Mouse (Mus musculus): ENCODE results near the gene Rad1.
"Not testable (repeated sequence)": the region's sequence is repeated elsewhere in the genome, so short reads cannot be mapped to it uniquely, and the experiment has no call there.

The Rad1 gene
- long read RNA-seq, experiment 1, transcript Rad1-201 (6 exons, 1,514 nt), result major isoform, 5 of 7 reads
- long read RNA-seq, experiment 1, partial matches to known transcripts, result 2 of 7 reads
- long read RNA-seq, experiment 1, other reads (novel, unspliced or antisense), result 0 of 7 reads
- long read RNA-seq, experiment 2, transcript Rad1-201 (6 exons, 1,514 nt), result major isoform, 7 of 9 reads
- long read RNA-seq, experiment 2, partial matches to known transcripts, result 1 of 9 reads
- long read RNA-seq, experiment 2, other reads (novel, unspliced or antisense), result 1 of 9 reads

GRCm38 (mm10) chr15:10485484-10486364 lies at the start of gene Rad1, which contains the start of gene Brix1:
Gene Rad1 (plus strand): TSS chr15:10486018.
Gene Brix1 (minus strand): TSS chr15:10485947.
- intact Hi-C loops (cut with DNase I), result no loop called here

GRCm38 (mm10) chr15:10436893-10437292 lies 48.9 kb upstream of the Rad1 start:
- intact Hi-C loops (cut with DNase I), result no loop called here

- intact Hi-C loops (cut with DNase I), result loop anchor here (10.0 kb wide), 1 partner anchor 105 kb away; no protein-coding TSS in a partner anchor
Measured at GRCm38 (mm10) chr15:10439963-10440362, 45.9 kb upstream of the Rad1 start.

- intact Hi-C loops (cut with DNase I), result loop anchor here (10.0 kb wide), 1 partner anchor 107 kb away; no protein-coding TSS in a partner anchor
Measured at GRCm38 (mm10) chr15:10441493-10441892, 44.3 kb upstream of the Rad1 start.

- intact Hi-C loops (cut with DNase I), result loop anchor here (10.0 kb wide), 1 partner anchor 107 kb away; no protein-coding TSS in a partner anchor
Measured at GRCm38 (mm10) chr15:10442275-10442674, 43.5 kb upstream of the Rad1 start.

GRCm38 (mm10) chr15:10447102-10447501 lies 38.7 kb upstream of the Rad1 start:
- intact Hi-C loops (cut with DNase I), result loop anchor here (10.0 kb wide), 1 partner anchor 112 kb away; no protein-coding TSS in a partner anchor

GRCm38 (mm10) chr15:10460986-10461385 lies 24.8 kb upstream of the Rad1 start:
- intact Hi-C loops (cut with DNase I), result no loop called here

- intact Hi-C loops (cut with DNase I), result no loop called here
Measured at GRCm38 (mm10) chr15:10463555-10463954, 22.3 kb upstream of the Rad1 start.

- intact Hi-C loops (cut with DNase I), result no loop called here
Measured at GRCm38 (mm10) chr15:10464678-10465077, 21.1 kb upstream of the Rad1 start.

GRCm38 (mm10) chr15:10468761-10469160 lies 17.1 kb upstream of the Rad1 start:
- intact Hi-C loops (cut with DNase I), result no loop called here

- intact Hi-C loops (cut with DNase I), result no loop called here
Measured at GRCm38 (mm10) chr15:10469641-10470150, 16.1 kb upstream of the Rad1 start.

- intact Hi-C loops (cut with DNase I), result no loop called here
Measured at GRCm38 (mm10) chr15:10470151-10470831, 15.5 kb upstream of the Rad1 start, which contains the start of gene Dnajc21. Gene Dnajc21 (minus strand): TSS chr15:10470516.

GRCm38 (mm10) chr15:10470941-10471340 lies 14.9 kb upstream of the Rad1 start:
- intact Hi-C loops (cut with DNase I), result no loop called here

- intact Hi-C loops (cut with DNase I), result no loop called here
Measured at GRCm38 (mm10) chr15:10486365-10486839, 584 bp downstream of the Rad1 start.

GRCm38 (mm10) chr15:10487246-10487645 lies 1.4 kb downstream of the Rad1 start:
- intact Hi-C loops (cut with DNase I), result no loop called here

GRCm38 (mm10) chr15:10490101-10490500 lies 4.3 kb downstream of the Rad1 start:
- intact Hi-C loops (cut with DNase I), result no loop called here

GRCm38 (mm10) chr15:10495944-10496343 lies 10.1 kb downstream of the Rad1 start:
- intact Hi-C loops (cut with DNase I), result no loop called here

- intact Hi-C loops (cut with DNase I), result not testable (repeated sequence)
Measured at GRCm38 (mm10) chr15:10496696-10497095, 10.9 kb downstream of the Rad1 start.

GRCm38 (mm10) chr15:10499593-10499992 lies 13.8 kb downstream of the Rad1 start:
- intact Hi-C loops (cut with DNase I), result no loop called here

- intact Hi-C loops (cut with DNase I), result loop anchor here (2.0 to 5.0 kb wide), 4 partner anchors 82 to 401 kb away; partner anchors contain the start of gene Rai14
Measured at GRCm38 (mm10) chr15:10500035-10500434, 14.2 kb downstream of the Rad1 start.
